Mouse (Mus musculus): ENCODE data around the gene Gm10283. TPM values are rescaled to one million over a fixed set of nuclear protein-coding genes. Genes with fewer than 3 reads are reported as not detected.

The Gm10283 gene
- polyA plus RNA-seq, 1 experiment from 2014 or later: not detected

- H3K4me1 ChIP-seq (replicated peaks): peaks cover 8% of the 10 kb centered on the region
- ATAC-seq (ENCODE audit: low read depth): no peak
- no peaks in the 10 kb centered on the region for H3K9me3 ChIP-seq
- H3K4me2 ChIP-seq: no peak overlapping the region
- H3K36me3 ChIP-seq: no peaks in the 10 kb centered on the region
- H3K4me3 ChIP-seq: no peak overlapping the region
- H3K9ac ChIP-seq: no peak overlapping the region
- no peak overlapping the region; the same call in 1 of the 2 replicates for H3K27ac ChIP-seq (replicated peaks)
- WGBS: 30% methylated on average over 3 of the region's 3 CpGs
- no peaks in the 10 kb centered on the region for H3K27me3 ChIP-seq
Measured at GRCm38 (mm10) chr8:60438557-60438956, 64.4 kb downstream of the Gm10283 start.

GRCm38 (mm10) chr8:60436872-60437271 lies 66.1 kb downstream of the Gm10283 start:
- H3K4me1 ChIP-seq (replicated peaks): peaks cover 8% of the 10 kb centered on the region
- no peak overlapping the region for H3K9ac ChIP-seq
- WGBS: 89% methylated on average over 3 of the region's 3 CpGs
- no peaks in the 10 kb centered on the region for H3K9me3 ChIP-seq
- no peak overlapping the region for H3K4me3 ChIP-seq
- H3K4me2 ChIP-seq: no peak overlapping the region
- ATAC-seq (ENCODE audit: low read depth): no peak
- H3K36me3 ChIP-seq: no peaks in the 10 kb centered on the region
- no peak overlapping the region for H3K27ac ChIP-seq (replicated peaks)
- no peaks in the 10 kb centered on the region for H3K27me3 ChIP-seq

- Histone ChIP-seq H3K9ac (no peak overlapping the region), H3K27ac (replicated peaks) (no peak overlapping the region), H3K9me3 (no peaks in the 10 kb centered on the region), H3K4me2 (no peak overlapping the region), H3K4me1 (replicated peaks) (no peaks in the 10 kb centered on the region), H3K27me3 (no peaks in the 10 kb centered on the region), H3K36me3 (no peaks in the 10 kb centered on the region), H3K4me3 (no peak overlapping the region)
- no peak for ATAC-seq (ENCODE audit: low read depth)
- WGBS: 94% methylated on average over 5 of the region's 5 CpGs
Measured at GRCm38 (mm10) chr8:60432649-60433048, 70.3 kb downstream of the Gm10283 start.

- Histone ChIP-seq H3K27ac (replicated peaks) (no peak overlapping the region), H3K27me3 (no peaks in the 10 kb centered on the region), H3K4me2 (no peak overlapping the region), H3K9ac (no peak overlapping the region), H3K9me3 (no peaks in the 10 kb centered on the region), H3K4me1 (replicated peaks) (no peaks in the 10 kb centered on the region), H3K4me3 (no peak overlapping the region), H3K36me3 (no peaks in the 10 kb centered on the region)
- WGBS: 55% methylated on average over 8 of the region's 8 CpGs
- ATAC-seq (ENCODE audit: low read depth): peak; percentile 56; the same call in 1 of the 2 replicates
Measured at GRCm38 (mm10) chr8:60406358-60406757, 96.6 kb downstream of the Gm10283 start.

GRCm38 (mm10) chr8:60404994-60405548 lies 97.9 kb downstream of the Gm10283 start:
- H3K27me3 ChIP-seq: no peaks in the 10 kb centered on the region
- no peak for ATAC-seq (ENCODE audit: low read depth)
- H3K36me3 ChIP-seq: no peaks in the 10 kb centered on the region
- no peaks in the 10 kb centered on the region for H3K4me1 ChIP-seq (replicated peaks)
- no peak overlapping the region for H3K9ac ChIP-seq
- no peak overlapping the region for H3K27ac ChIP-seq (replicated peaks)
- H3K4me3 ChIP-seq: no peak overlapping the region
- no peaks in the 10 kb centered on the region for H3K9me3 ChIP-seq
- WGBS: 65% methylated on average over 6 of the region's 6 CpGs
- no peak overlapping the region for H3K4me2 ChIP-seq

GRCm38 (mm10) chr8:60393675-60394074 lies 109.3 kb downstream of the Gm10283 start:
- ATAC-seq (ENCODE audit: low read depth): no peak
- H3K27me3 ChIP-seq: no peaks in the 10 kb centered on the region
- WGBS: 88% methylated on average over 4 of the region's 4 CpGs

GRCm38 (mm10) chr8:60386589-60386988 lies 116.4 kb downstream of the Gm10283 start:
- Histone ChIP-seq H3K4me1 (replicated peaks) (no peaks in the 10 kb centered on the region), H3K4me2 (no peak overlapping the region), H3K27ac (replicated peaks) (no peak overlapping the region), H3K36me3 (no peaks in the 10 kb centered on the region), H3K4me3 (no peak overlapping the region), H3K27me3 (no peaks in the 10 kb centered on the region), H3K9me3 (no peaks in the 10 kb centered on the region), H3K9ac (no peak overlapping the region)
- no peak for ATAC-seq (ENCODE audit: low read depth)
- WGBS: 85% methylated on average over 2 of the region's 2 CpGs

More at GRCm38 (mm10) chr8:60393675-60394074, 109.3 kb downstream of the Gm10283 start:
- no peaks in the 10 kb centered on the region for H3K9me3 ChIP-seq
- no peak overlapping the region for H3K4me2 ChIP-seq
- H3K36me3 ChIP-seq: no peaks in the 10 kb centered on the region
- no peaks in the 10 kb centered on the region for H3K4me1 ChIP-seq (replicated peaks)
- no peak overlapping the region for H3K4me3 ChIP-seq
- no peak overlapping the region for H3K27ac ChIP-seq (replicated peaks)
- no peak overlapping the region for H3K9ac ChIP-seq

Other genes with a start within 250 kb of the Gm10283 start
- 1.0 and 1.1 TPM in 2 replicates for gene Aadat, start 2.7 kb upstream of the Gm10283 start, polyA plus RNA-seq (2015; fragmentation: Nextera tagmentation; extraction: Ambion mirVana)
- 3.3 and 3.8 TPM in 2 replicates for gene Mfap3l, start 129.6 kb upstream of the Gm10283 start, polyA plus RNA-seq (2015; fragmentation: Nextera tagmentation; extraction: Ambion mirVana)

Data from neural tube, embryonic 13.5 days (tissue).